Mouse (Mus musculus) kidney, adult 9 months (tissue): ENCODE measurements around the gene Pvalb.

Experiments used
- DNase-seq: peaks from one replicate; pipeline ENCODE4 v3.0.0; 2022

Pvalb gene

GRCm38 (mm10) chr15:78157824-78158223, 48.4 kb downstream of the Pvalb start:
- no peak for DNase-seq

DNA sequence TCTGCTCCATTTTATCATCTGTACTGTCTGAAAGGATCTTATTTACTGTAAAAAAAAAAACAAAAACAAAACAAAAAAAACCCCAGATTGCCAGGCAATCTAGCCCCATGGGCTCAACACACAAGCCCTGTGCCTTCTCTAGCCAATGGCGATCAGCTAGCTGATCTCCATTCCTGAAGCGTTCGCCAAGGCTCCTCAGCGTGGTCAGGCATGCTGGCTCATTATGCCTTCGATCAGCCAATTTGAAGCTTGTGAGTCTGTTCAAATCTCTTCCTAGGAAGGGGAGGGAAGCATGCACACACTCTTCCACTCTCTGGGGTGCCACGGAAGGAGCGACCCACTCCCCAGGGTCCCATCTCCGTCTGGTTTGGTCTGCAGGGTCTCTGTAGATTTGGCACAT, 48.9 kb downstream of the Pvalb start:
- DNase-seq = no peak

DNA sequence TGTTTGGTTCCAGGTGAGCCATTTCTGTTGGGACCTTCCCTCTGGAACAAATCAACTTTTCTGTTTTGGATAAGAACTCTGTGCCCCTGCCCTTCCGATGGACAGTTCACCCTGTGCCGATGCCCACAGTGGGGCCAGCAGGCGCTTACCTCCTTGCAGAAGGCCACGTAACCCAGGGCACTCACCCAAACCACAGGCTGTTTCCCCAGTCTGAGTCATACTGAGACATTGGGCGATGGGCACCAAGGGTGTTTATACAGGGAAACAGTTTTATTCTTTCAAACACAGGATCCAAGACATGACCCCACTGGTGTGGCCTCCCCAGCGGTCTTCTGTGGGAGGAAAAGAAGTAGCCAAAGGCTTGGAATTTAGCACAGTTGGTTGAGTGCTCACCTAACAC, 50.8 kb downstream of the Pvalb start:
- DNase-seq = no peak

DNA sequence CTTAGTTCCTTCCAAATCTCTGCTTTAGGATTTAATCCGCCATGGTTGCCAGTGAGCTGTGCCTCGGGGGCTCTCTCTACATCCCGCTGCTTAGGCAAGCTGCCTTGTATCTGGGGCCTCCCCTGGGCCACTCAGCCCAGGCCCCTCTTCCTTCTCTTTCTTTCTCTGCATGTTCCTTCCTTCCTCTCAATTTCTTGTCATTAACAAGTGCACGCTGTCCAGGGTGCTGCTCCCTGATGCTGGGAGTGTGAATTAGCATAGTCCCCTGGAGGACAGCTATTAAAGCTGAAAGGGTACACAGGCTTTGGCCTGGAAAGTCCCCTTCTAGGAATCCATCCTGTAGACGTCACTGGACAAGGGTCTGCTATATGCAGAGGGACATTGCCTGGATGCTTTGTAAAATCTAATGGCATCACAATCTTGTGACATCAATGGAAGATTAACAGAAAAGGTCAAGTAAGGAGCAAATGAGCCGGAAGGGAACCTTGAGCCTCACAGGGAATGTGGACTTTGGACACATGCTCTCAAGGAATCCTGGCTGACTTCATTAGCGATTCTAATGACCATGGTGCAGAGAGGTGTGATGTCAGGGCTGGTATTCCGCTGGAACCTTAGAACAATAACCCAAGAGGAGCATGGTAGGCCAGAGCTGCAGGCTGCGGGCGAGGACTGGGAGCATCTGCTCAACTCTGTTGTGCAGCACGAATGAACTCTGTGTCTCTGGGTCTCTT, 53.0 kb downstream of the Pvalb start:
- peak; percentile 83 for DNase-seq

- DNase-seq = no peak
These were observed 57.6 kb downstream of the Pvalb start for GRCm38 (mm10) chr15:78148565-78148964.
